Mouse (Mus musculus): ENCODE data around the gene Slc36a3.
"Not testable (repeated sequence)": the region's sequence is repeated elsewhere in the genome, so short reads cannot be mapped to it uniquely, and the experiment has no call there.

The Slc36a3 gene

GRCm38 (mm10) chr11:55144011-55144410, 7.5 kb downstream of the Slc36a3 start:
- no peak for DNase-seq (ENCODE audit: low spot score in 2 of 2)

DNA sequence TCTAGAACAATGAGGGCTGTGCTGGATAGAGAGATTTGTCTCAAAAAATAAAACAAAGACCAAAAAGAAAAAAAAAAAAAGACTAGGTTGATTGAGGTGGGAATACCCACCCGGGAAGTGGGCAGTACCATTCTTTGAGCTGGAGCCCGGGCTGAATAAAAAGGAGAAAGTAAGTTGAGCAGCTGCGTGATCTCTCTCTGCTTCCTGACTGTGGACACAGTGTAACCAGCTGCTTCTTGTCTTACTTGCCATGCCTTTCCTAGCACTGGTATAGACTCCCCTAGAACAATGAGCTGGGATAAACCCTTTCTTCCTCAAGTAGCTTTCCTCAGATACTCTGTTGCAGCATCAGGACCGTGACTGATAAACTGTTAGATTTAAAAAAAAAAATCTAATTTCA, 10.0 kb downstream of the Slc36a3 start:
- no peak for DNase-seq (ENCODE audit: low spot score in 2 of 2)

- DNase-seq (ENCODE audit: low spot score in 2 of 2): no peak
These were observed 13.9 kb downstream of the Slc36a3 start for GRCm38 (mm10) chr11:55137646-55138045.

DNA sequence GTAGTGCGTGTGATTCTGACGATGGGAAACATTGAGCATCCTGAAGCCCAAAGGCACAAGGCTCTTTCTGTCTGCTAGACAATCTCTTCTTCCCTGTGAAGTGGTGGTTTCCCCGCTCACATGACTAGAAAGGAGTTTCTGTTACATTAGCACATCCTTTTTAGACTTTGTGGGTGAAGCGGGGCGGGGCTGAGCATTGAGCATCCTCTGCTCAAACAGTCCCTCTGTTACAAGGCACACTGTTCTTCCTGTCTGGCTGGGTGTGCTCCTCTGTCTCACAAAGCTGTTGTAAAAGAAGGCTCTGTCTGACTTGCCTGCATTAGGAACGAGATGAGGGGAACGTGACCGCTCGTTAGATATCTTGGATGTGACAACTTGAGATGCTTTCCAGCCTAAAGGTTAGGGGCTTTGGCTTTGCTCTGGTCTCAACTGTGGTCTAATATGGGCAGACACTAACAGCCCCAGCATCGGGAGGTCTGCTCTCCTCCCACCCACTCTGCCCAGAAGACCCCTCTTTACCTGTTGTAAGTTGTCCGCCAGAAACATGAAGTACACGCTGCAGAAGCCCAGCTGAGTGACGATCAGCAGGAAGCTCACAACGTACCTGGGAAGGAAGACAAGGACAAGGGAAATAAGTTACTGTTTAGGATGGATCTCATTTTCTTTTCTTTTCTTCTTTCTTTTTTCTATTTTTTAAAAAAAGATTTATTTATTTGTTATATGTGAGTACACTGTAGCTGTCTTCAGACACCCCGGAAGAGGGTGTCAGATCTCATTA, 14.5 kb downstream of the Slc36a3 start:
- peak; percentile 60 to 69 for DNase-seq (ENCODE audit: low spot score in 2 of 2)

DNA sequence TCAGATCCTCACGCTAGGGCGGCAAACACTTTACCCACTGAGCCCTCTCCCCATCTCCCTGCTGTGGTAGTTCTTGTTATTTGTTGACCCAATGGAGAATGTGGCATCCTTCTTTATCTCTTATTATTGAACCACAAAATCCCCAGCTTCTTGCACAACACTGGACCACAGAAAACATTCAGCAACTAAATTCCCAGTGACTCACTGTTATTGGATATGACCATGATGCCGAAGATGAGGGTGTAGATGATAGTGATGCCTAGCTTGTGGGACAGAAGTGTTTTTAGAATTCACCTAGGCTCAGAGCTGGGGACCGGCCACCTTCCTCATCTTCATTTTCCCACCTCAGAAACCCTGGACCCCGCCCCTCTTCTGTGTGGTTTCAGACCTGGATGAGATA, 16.6 kb downstream of the Slc36a3 start:
- DNase-seq (ENCODE audit: low spot score in 2 of 2): no peak

DNA sequence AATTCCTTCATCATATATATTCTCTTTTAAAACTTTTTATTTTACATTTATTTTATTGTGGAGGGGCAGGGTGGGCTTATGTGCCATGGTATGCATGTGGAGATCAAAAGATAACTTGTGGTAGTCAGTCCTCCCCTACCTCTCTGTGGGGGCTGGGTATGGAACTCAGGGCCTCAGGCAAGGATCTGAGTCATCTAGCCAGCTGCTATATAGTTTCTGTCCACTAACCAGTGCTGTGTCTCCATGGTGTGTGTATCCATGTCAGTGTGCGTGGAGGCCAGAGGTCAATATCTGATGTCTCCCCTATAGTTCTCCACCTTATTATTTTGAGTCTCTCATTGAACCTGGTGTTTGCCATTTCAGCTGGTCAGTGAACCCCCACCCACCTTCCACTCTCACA, 17.1 kb downstream of the Slc36a3 start:
- no peak for DNase-seq (ENCODE audit: low spot score in 2 of 2)

DNA sequence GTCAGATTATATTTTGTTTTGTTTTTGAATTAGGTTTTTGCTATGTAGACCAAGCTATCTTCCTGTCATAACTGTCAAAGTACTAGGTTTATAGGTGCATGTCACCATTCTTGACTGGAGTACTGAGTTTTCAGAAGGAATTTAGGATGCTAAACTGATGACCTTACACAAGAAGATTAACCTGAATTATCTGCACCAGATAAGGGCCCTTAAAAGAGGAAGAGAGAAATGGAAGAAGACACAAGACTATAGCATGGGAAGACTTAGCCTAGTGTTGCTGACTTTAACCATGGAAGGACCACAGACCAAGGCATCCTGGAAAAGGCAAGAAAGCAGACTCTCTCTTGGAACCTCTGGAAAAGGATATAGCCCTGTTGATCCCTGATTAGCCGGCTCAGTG, 18.3 kb downstream of the Slc36a3 start:
- DNase-seq (ENCODE audit: low spot score in 2 of 2): no peak

DNA sequence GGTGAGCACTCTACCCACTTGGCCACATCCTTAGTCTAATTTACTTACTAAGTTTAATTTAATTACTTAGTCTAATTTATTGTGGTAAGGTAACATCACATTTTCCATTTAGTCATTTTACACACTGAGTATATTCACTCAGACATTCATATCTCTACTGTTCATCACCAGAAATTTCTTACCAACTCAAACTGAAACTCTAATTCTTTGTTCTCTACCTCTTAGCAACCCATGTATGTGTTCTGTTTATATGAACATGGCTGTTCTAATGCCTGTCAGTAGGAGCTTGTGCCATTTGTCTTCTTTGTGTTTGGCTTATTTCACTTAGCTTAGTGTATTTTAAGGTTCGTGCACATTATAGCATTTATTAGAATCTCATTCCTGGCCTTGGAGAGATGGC, 19.6 kb downstream of the Slc36a3 start:
- no peak for DNase-seq (ENCODE audit: low spot score in 2 of 2)

GRCm38 (mm10) chr11:55131077-55131742, 20.3 kb downstream of the Slc36a3 start:
- DNase-seq (ENCODE audit: low spot score in 2 of 2): peak; percentile 66 to 75

- DNase-seq (ENCODE audit: low spot score in 2 of 2): no peak
These were observed 23.1 kb downstream of the Slc36a3 start for GRCm38 (mm10) chr11:55128411-55128810.

DNA sequence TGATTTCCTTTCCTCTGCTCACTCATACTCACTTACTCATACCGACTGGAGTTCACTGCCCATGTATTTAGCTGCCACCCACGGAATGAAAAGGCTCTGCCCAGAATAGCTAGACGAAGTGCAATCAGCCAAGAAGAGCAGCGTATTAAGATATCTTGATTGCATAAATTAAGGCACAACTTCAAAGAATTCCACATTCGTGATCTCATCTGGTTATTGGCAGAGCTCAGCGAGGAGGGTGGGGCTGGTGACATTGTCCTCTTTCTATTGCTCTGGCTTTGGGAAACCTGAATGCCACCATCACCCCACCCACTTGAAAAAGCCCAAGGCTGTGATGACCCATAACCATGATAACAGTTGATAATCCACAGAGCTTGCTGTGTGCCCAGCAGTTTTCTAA, 23.6 kb downstream of the Slc36a3 start:
- no peak for DNase-seq (ENCODE audit: low spot score in 2 of 2)

GRCm38 (mm10) chr11:55126663-55127062, 24.8 kb downstream of the Slc36a3 start:
- no peak for DNase-seq (ENCODE audit: low spot score in 2 of 2)

DNA sequence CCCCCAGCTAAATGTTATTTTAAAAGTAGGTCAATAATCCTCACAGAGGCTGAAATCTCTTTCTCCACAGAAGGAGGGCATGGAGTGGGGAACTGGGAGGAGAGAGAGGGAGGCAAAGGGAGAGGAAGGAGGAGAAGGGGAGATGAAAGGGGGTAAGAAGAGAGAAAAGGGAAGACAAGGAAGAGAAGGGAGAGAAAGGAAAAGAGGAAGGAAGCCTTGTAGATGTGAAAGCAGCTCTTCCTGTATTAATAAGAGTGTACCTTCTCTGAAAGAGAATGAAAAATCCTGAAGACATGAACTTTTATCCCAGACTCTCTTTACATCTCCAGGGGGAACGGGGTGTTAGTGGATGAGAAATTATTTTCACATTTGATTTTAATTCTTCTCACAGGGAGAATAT, 30.1 kb downstream of the Slc36a3 start:
- no peak for DNase-seq (ENCODE audit: low spot score in 2 of 2)

- DNase-seq (ENCODE audit: low spot score in 2 of 2): peak; percentile 24 to 64
These were observed 30.7 kb downstream of the Slc36a3 start for GRCm38 (mm10) chr11:55120821-55121271.

DNA sequence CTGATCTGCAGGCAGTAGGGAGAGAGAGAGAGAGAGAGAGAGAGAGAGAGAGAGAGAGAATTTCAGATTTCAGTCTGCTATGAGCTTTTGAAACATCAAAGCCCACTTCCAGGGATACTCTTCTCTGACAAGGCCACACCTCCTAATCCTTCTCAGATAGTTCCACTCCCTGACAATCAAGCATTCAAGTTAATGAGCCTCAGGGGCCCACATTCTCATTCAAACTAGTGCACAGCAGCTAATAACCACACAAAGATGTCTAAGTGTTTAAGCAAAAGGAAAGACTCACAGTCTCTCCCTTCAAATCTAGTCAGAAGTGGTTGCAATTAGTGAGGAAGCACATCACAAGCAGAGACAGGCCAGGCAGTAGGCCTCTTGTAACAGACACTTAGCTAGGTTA, 31.2 kb downstream of the Slc36a3 start:
- no peak for DNase-seq (ENCODE audit: low spot score in 2 of 2)

DNA sequence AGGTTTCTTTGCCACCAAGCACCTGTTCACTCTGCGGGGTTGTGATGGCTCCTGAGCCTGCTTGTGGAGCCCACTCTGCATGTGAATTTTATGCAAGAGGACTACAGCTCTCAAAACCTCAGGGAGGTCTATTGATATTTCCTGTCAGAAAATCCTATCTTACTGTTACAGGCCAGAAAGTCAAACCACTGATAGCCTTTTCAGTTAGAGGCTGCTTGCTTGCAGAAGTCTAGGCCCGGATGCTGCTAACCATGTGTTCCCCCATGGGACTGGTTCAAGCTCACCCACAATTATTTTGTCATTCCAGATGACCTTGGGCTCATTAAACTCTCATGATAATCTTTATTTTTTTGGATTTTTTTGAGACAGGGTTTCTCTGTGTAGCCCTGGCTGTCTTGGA, 34.5 kb downstream of the Slc36a3 start:
- no peak for DNase-seq (ENCODE audit: low spot score in 2 of 2)

- DNase-seq (ENCODE audit: low spot score in 2 of 2): no peak
These were observed 35.5 kb downstream of the Slc36a3 start for GRCm38 (mm10) chr11:55116004-55116403.

DNA sequence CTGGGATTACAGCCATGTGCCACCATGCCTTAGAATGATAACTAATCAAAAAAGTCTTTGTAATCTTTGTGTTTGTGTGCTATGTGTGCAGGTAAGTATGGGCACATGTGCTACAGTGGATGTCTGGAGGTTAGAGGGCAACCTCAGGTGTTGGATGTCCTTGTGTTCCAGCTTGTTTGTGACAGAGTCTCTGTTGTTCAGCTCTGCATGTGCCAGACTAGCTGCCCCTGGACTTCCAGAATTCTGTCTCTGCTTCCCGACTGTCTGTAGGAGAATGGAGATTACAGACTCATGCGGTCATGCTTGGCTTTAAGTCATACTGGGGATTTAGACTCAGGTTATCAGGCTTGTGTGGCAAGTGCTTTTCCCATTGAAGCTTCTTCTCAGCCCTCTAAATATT, 37.2 kb downstream of the Slc36a3 start:
- DNase-seq (ENCODE audit: low spot score in 2 of 2): no peak

- not testable (repeated sequence) for DNase-seq (ENCODE audit: low spot score in 2 of 2)
These were observed 37.7 kb downstream of the Slc36a3 start for GRCm38 (mm10) chr11:55113861-55114250.

GRCm38 (mm10) chr11:55113209-55113860, 38.2 kb downstream of the Slc36a3 start:
- peak; percentile 56 to 70 for DNase-seq (ENCODE audit: low spot score in 2 of 2)

GRCm38 (mm10) chr11:55110566-55111169, 40.8 kb downstream of the Slc36a3 start:
- DNase-seq (ENCODE audit: low spot score in 2 of 2): no peak

DNA sequence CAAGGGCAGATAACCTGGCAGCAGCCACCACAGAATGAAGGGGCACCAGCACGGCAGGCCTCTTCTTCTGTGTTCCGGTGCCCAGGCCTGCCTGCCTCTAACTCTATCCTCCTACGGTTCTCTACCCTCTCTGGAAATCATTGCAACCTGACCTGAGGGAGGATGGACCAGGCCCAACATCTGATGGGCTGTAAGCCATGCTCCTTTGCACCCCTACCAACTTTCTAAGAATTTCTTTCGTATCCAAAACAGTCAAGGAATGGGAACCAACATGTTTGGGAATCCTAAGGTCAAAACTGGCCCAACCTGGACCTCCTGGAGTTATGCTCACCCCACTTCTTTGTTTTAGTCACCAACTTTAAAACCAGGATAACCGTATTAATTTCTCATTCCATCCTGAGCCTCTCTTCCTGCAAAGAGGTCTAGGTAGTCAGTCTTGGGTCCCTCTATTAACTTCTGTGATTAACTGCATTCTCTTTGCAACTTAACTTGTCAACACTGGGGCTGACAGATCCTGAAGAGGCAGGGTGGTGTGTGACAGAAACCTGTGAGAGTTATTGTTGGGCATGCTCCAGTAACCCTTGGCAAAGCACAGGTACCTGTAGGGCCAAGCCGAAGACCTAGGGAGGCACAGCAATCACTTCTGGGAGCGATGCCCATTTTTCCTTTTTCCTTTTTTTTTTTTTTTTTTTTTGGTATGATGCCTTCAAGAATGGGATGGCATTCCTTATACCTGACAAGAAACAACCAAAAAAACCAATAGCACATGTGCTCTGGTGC, 41.8 kb downstream of the Slc36a3 start:
- no peak for DNase-seq (ENCODE audit: low spot score in 2 of 2)

Data from spleen, postnatal 4 days (tissue).